Mouse (Mus musculus): ENCODE measurements around the gene Barhl1.

Gene Barhl1

DNA sequence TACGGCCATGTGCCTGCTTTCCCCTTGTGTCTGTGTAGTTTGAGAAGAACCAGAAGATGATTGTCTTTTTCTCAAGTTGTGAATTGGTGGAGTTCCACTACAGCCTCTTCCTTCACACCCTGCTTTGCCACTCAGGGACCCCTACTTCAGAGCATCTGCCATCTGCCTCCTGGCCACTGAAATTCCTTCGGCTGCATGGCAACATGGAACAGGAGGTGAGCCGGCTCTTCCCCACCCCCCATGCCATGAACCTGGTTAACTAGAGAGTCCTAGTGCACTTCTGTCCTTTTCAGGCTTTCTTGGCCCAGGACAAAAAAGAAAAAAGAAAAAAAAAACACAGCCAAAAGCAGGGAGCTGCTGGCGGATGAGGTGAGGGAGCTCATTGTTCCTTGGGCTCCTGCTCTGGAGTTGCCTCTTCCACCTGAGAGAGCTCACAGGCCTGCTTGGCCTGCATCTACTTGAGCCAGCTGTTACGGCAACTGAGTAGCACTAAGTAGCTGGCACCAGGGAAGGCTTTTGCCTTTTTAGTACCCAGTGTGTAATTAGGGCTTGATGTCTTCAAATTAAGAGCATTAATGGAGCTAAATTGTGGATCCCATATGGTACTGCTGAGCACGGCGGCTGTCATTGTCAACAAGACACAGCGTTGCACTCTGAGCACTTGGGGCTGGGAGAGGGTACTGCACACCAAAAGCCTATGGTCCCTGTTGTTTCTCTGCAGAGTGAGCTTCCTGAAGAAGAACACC, 55.6 kb downstream of the Barhl1 start:
- DNase-seq, result no peak

DNA sequence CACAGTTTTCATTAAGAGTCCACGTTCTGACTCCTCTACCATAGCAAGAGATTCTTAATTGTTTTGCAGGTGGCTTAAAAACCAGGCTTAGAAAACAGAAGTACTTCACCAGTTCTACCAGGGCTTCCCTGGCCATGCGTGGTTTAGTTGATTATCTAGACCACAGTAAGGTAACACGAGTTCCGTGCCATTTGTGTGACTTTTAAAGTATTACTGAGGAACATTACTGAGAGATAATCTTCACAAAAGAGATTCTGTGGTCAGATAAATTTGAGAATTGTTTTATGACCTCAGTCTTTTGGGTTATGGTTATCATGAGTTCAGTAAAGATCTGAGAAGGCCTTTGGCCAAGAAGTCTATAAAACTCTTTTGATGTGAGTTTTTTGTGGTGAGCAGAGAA, 57.2 kb downstream of the Barhl1 start:
- DNase-seq, result no peak
